Mouse (Mus musculus) gastrocnemius, adult 2 months (tissue): ENCODE measurements around the gene Rap1a. TPM values are rescaled to one million over a fixed set of nuclear protein-coding genes. Genes with fewer than 3 reads are reported as not detected.

ENCODE experiments used
- DNase-seq: peaks from one replicate; pipeline ENCODE4 v3.0.0; 2022
- H3K27ac ChIP-seq: fragments of 200-600 bp; 2 replicates; pipeline ENCODE4 v1.8.1; 2022; ENCODE audit warnings: mild to moderate bottlenecking
- H3K4me3 ChIP-seq: fragments of 200-600 bp; 2 replicates; pipeline ENCODE4 v1.8.1; 2022; ENCODE audit warnings: mild to moderate bottlenecking, moderate library complexity
- CTCF ChIP-seq: fragments of 200-600 bp; IDR thresholded peaks from 2 replicates; pipeline ENCODE4 v1.8.1; 2022; ENCODE audit warnings: antibody characterized with exemption, mild to moderate bottlenecking, moderate library complexity
- intact Hi-C: fragments of 180-260 bp; cut with DNase I; formaldehyde crosslinking; loops from one replicate; pipeline ENCODE4 v1.15.1; 2025
- total RNA-seq, 2 experiments: library from RNA; stranded (reverse); gene quantifications; 2 replicates each; pipeline ENCODE4 v1.2.3; 2021

Rap1a gene
- total RNA-seq, 2 experiments from 2014 or later, result 86.7 to 101 TPM

DNA sequence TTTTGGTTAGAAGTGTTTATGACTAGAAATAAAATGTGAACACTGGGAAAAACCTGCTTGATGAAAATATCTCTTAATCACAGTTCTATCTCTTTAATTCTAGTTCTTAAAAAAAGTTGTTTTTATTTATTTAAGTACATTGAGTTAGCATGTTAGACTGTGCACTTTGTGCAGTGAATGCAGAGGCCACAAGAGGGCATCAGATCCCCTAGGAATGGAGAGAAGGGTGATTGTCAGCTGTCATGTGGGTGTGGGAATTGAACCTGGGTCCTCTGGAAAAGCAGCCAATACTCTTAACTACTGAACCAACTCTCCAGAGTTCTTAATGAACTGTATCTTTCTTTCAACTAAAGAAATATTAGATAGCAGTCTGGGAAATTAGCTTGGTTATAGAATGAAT lies 29.6 kb downstream of the Rap1a start:
- TF ChIP-seq CTCF, result peak; percentile 69
- Histone ChIP-seq H3K27ac (no peak overlapping the region), H3K4me3 (no peak overlapping the region)
- peak; percentile 28 for DNase-seq
- intact Hi-C loops, result no loop called here

GRCm38 (mm10) chr3:105770836-105771235 lies 30.3 kb downstream of the Rap1a start:
- no peak for DNase-seq
- TF ChIP-seq CTCF, result no peak
- Histone ChIP-seq H3K4me3 (no peak overlapping the region), H3K27ac (no peak overlapping the region)
- intact Hi-C loops, result no loop called here

DNA sequence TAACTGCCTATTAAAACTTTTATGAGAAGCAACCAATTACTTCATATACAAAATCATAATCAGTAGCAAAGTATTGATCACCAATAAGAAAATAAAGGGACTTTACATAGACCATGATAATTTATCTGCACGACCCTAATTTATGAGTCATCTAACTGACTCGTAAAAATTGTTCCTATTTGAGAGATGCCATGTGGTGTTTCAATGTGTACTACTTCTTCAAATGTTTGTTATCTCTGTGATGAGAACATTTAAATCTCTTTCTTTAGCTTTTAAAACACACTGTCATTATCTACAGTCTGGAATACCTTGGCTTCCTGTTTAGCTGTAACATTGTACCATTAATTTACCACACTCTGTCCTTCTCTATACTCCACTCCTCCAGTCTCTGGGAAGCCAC lies 31.8 kb downstream of the Rap1a start:
- TF ChIP-seq CTCF, result no peak
- Histone ChIP-seq H3K4me3 (no peak overlapping the region), H3K27ac (no peak overlapping the region)
- no peak for DNase-seq
- intact Hi-C loops, result no loop called here

GRCm38 (mm10) chr3:105768529-105768928 lies 32.6 kb downstream of the Rap1a start:
- no peak for DNase-seq
- intact Hi-C loops, result no loop called here
- TF ChIP-seq CTCF, result no peak
- Histone ChIP-seq H3K27ac (no peak overlapping the region), H3K4me3 (no peak overlapping the region)

- DNase-seq, result no peak
- Histone ChIP-seq H3K27ac (peak overlapping the region; percentile 67), H3K4me3 (no peak overlapping the region; the same call in 1 of the 2 replicates)
- intact Hi-C loops, result no loop called here
- TF ChIP-seq CTCF, result no peak
Observed at GRCm38 (mm10) chr3:105763132-105763851, 37.8 kb downstream of the Rap1a start.

DNA sequence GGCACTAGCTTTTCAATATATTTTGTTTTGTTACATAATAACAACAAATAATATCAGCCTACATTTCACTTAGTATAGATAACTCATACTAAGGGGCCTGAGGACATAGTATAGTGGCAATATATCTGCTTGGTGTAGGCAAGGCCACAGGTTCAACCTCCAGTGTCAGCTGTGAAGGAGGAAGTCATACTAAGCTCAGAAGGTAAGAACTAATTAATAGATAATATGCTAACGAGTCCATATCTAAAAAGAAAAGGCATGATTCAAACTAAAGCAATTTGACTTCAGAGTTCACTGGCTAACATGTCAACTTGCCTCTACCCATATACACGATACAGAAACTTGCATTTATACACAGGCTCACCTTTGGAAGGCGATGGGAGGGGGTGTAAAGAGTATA lies 41.1 kb downstream of the Rap1a start:
- no peak for DNase-seq
- TF ChIP-seq CTCF, result no peak
- intact Hi-C loops, result no loop called here

DNA sequence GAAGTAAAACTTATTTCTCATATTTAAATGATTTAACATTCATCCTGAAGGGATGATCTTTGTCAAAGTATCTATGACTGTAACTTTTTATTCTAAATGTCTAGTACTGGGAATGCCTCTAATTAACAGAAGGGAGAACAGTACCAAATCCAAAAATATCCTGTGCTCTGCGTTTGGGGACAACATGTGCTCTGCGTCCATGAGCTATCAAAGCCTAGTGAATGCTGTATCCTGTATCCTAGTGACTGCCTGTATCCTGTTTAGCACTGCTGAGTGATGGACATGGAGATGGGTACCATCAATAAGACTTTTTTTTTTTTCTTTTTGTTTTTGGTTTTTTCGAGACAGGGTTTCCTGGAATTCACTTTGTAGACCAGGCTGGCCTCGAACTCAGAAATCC lies 42.5 kb downstream of the Rap1a start:
- peak overlapping the region; percentile 84 for H3K27ac ChIP-seq
- no peak for TF ChIP-seq CTCF
- H3K4me3 ChIP-seq, result no peak overlapping the region
- DNase-seq, result no peak
- intact Hi-C loops, result no loop called here

More for the DNA sequence above, 41.1 kb downstream of the Rap1a start:
- Histone ChIP-seq H3K4me3 (no peak overlapping the region), H3K27ac (no peak overlapping the region)

DNA sequence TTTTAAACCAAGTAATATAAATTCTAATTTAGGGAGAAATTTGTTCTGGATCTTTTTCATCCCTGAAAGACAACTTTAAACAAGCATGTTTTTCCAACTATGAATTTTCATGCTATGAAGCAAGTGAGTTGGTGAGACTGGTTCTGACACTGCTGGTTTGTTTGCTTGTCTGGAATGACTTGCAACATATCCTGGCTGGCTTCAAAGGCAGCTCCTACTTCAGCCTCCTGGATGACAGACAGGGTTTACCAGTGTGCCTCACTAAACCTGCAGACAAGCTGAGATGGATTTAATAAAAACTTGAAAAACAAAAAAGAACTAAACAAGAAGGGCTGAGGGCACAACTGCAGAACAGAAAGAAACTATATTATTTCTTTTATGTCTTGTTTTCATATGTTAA lies 43.0 kb downstream of the Rap1a start:
- Histone ChIP-seq H3K27ac (peak overlapping the region; percentile 84), H3K4me3 (no peak overlapping the region)
- DNase-seq, result peak; percentile 32
- intact Hi-C loops, result no loop called here
- no peak for TF ChIP-seq CTCF

DNA sequence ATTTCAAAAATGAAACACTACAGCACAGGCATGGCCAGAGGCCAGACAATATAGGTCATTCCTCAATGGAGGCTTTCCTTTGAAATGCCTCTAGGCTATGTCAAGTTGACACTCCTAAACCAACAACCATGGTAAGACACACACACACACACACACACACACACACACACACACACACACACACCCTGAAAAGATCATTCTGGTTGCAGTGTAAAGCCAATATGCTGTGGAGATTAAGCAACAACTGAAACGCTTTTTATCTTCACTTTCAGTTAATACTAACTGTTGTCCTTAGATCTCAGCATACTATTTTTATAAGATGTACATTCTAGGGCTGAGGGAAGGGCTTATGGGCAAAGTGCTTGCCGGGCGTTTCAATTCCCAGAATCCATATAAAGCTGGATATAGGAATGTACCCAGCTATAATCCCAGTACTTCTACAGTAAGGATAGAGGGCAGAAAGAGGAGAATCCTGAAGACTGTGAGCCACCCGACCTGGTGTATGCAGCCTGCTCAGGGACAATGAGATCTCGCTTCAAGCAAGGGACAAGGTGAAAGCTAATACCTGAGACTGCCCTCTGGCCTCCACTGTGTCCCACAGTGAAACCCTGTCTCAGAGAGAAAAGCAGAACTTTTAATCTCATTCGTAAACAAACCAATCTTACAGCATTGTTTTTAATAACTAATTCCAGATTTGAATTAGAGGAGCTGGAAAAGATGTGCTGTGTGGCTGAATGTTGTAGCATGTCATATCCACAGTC lies 43.6 kb downstream of the Rap1a start:
- Histone ChIP-seq H3K27ac (peak overlapping the region; percentile 84), H3K4me3 (no peak overlapping the region)
- no peak for TF ChIP-seq CTCF
- DNase-seq, result no peak
- intact Hi-C loops, result no loop called here

DNA sequence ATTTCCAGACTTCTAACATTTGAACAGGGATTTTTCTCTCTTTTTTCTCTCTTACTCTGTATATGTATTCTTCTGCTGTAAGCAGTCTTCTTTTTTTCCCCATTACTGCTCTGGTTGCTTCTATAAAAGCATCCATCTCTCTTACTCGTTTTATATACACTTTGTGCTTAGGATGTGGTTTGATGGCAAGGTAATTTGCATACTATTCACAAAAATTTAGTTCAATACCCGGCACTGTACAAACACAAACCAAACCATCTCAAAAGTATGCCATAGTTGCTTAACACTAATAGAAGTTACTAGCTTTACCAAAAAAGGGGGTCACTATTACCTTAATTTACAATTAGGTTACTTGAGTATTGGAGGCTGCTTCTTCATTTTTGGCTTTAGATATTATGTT lies 44.6 kb downstream of the Rap1a start:
- H3K4me3 ChIP-seq, result no peak overlapping the region
- DNase-seq, result no peak
- TF ChIP-seq CTCF, result no peak
- peak overlapping the region; percentile 84 for H3K27ac ChIP-seq
- intact Hi-C loops, result no loop called here

GRCm38 (mm10) chr3:105755123-105755522 lies 46.0 kb downstream of the Rap1a start:
- intact Hi-C loops, result no loop called here
- no peak overlapping the region for H3K27ac ChIP-seq
- no peak overlapping the region for H3K4me3 ChIP-seq
- DNase-seq, result no peak
- TF ChIP-seq CTCF, result no peak

- intact Hi-C loops, result no loop called here
- peak; percentile 39; the same call in 1 of the 2 replicates for TF ChIP-seq CTCF
- DNase-seq, result no peak
- H3K27ac ChIP-seq, result no peak overlapping the region
- H3K4me3 ChIP-seq, result no peak overlapping the region
Observed at GRCm38 (mm10) chr3:105754184-105754583, 47.0 kb downstream of the Rap1a start.

DNA sequence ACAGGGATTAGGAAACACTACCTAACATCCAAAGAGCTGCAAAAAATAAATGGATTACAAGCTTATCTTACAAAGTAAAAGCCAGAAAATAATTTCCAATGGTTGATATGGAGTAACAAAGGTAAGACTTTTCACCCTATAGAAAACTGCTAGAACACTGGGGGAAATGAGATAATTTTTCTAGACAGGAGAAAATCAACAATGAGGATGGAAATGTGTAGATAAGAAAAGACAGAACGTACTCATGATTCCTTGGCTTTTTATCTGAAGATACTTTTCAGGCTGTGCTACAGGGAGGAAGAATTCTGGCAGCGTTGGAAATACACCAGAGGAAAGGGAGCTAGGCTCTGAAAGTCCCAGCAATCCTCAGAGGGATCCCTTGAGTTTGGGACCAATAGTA lies 50.3 kb downstream of the Rap1a start:
- Histone ChIP-seq H3K27ac (no peak overlapping the region), H3K4me3 (no peak overlapping the region)
- no peak for TF ChIP-seq CTCF
- intact Hi-C loops, result no loop called here
- no peak for DNase-seq

DNA sequence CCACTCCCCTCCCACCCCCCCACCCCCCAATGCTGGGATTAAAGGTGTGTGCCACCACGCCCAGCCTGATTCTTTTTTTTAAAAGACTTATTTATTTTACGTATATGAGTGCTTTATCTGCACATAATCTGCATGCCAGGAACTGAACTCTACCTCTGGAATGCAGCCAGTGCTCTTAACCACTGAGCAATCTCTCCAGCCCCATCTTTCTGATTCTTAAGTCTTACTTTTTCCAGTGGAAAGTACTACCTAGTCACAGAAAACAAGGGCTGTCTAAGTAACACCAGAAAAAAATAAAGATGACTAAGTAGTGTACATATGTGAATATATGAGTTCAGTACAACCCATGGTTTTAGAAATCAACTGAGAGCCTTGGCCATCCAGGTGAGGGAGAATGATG lies 54.6 kb downstream of the Rap1a start:
- H3K27ac ChIP-seq, result no peak overlapping the region
- intact Hi-C loops, result no loop called here
- DNase-seq, result no peak
- TF ChIP-seq CTCF, result no peak
- no peak overlapping the region for H3K4me3 ChIP-seq
